Mouse (Mus musculus): ENCODE measurements around the gene Tpt1. TPM values are rescaled to one million over a fixed set of nuclear protein-coding genes. Genes with fewer than 3 reads are reported as not detected.

Tpt1 gene
- polyA plus RNA-seq, 1 experiment from 2014 or later: 868 TPM

DNA sequence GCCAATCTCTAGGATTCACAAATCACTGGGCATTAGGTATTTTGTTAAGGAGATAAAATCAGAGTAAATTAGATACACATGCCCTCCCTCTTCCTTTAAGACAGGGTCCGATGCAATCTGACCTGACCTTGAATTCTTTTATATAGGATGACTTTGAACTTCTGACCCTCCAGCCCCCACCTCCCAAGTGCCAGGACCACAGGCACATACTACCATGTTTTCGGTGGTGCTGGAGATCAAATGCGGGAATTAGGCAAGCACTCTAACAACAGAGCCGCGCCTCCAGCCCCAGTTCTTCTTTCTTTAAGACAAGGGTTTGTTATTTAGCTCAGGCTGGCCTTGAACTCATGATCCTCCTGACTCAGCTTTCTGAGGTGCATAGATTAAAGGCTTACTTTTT is 39.0 kb downstream of the Tpt1 start:
- ATAC-seq (replicated peaks): no peak
- H3K9ac ChIP-seq (replicated peaks): no peak overlapping the region
- WGBS: 89% methylated on average over 5 of the region's 5 CpGs
- no peak overlapping the region for H3K4me2 ChIP-seq (replicated peaks)
- H3K36me3 ChIP-seq: no peaks in the 10 kb centered on the region
- H3K4me3 ChIP-seq: no peak overlapping the region
- no peaks in the 10 kb centered on the region for H3K9me3 ChIP-seq
- peaks cover 12% of the 10 kb centered on the region for H3K4me1 ChIP-seq
- H3K27me3 ChIP-seq: no peaks in the 10 kb centered on the region
- no peak overlapping the region for H3K27ac ChIP-seq (replicated peaks)

DNA sequence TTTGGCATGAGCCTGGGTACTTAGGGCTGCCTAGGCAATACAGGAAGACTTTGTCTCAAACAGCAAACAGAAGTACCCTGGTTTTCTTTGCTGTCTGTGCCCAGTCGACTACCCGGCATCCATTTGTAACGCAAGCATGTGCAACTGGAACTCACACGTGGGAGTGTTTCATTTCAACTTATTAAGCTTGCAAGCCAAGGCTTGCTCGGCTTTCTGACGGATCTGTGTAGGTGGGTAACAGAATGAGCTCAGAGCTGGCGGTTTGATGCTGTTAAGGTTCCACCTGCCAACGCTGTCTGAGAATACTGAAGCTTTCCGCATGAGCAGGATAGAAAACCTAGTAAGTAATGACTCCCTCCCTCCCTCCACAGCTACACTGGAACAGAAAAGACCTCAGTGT is 47.2 kb downstream of the Tpt1 start:
- Histone ChIP-seq H3K27ac (replicated peaks) (peak overlapping the region; percentile 29; the same call in 1 of the 2 replicates), H3K9me3 (no peaks in the 10 kb centered on the region), H3K4me1 (no peaks in the 10 kb centered on the region), H3K36me3 (peaks cover 7% of the 10 kb centered on the region; the same call in 1 of the 2 replicates), H3K27me3 (no peaks in the 10 kb centered on the region), H3K4me2 (replicated peaks) (no peak overlapping the region), H3K9ac (replicated peaks) (no peak overlapping the region), H3K4me3 (no peak overlapping the region)
- WGBS: 76% methylated on average over 9 of the region's 9 CpGs
- ATAC-seq (replicated peaks): 0 out of 2 replicates have a peak, but pooled peaks have one; percentile 23

Other genes with a start within 250 kb of the Tpt1 start
- gene Erich6b, start 202.8 kb upstream of the Tpt1 start, polyA plus RNA-seq (2015; fragmentation: Nextera tagmentation; extraction: Ambion mirVana): not detected in 2 replicates
- 23.4 and 24.1 TPM in 2 replicates for gene Cog3, start 90.6 kb upstream of the Tpt1 start, polyA plus RNA-seq (2015; fragmentation: Nextera tagmentation; extraction: Ambion mirVana)
- gene Slc25a30, start 58.1 kb upstream of the Tpt1 start, polyA plus RNA-seq (2015; fragmentation: Nextera tagmentation; extraction: Ambion mirVana): 9.7 and 9.9 TPM in 2 replicates
- 8.2 and 8.6 TPM in 2 replicates for gene Kctd4, start 109.9 kb downstream of the Tpt1 start, polyA plus RNA-seq (2015; fragmentation: Nextera tagmentation; extraction: Ambion mirVana)
- 47.4 and 51.7 TPM in 2 replicates for gene Gtf2f2, start 165.8 kb downstream of the Tpt1 start, polyA plus RNA-seq (2015; fragmentation: Nextera tagmentation; extraction: Ambion mirVana)